In the genomic region with DNA sequence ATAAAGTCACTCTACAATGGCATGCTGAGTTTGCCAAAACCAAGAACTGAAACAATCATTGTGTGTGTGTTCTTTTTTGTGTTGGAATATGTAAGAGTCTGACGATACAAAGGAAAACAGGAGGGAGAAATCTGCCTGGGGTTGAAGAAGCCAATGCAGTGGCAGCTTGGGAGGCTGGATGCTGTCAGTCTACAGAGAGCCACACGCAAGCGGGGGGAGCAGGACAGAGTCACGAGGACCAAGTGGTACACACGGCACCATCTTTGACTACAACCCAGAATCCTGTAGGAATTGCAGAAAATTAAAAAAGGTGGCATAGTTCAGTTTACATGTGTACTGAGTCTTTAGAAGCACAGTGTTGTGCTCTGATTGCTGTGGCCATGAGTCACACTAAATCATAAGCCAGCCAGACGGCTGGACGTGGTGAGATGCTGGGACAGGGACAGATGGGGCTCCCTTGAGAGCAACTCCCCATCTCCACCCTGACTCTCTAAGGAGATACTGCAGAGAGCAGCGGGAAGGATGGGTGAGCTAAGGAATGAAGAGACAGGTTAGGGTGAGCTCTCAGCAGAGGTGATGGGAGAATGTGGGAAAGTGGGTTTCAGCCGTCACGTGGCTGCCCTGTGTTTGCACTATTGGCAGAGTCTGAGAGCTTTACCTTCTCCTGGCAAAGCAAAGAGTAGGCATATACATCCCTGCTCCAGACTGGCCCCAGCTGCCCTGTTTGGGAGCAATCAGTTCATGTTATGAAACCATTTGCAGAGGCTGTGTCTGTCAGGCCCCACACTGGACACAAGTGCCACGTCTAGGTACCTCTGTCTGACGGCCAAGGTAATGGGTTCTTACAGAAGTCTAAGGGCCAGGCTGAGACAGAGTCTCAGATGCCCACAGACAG, we compare ENCODE assay signal across 10 mouse cellular contexts.
DNase-seq lines count a peak whose midpoint lies in the region; ATAC-seq and TF ChIP-seq lines count a peak whose summit lies in the region.
"Had no signal": no experiment of that assay in that cellular context is flagged by ENCODE, and none has a peak within 500 bp of the region (broad histone marks: within the 10 kb centered on the region; RNA-seq: fewer than 3 reads in every experiment).

No protein-coding gene starts in this region.

- no peaks in the 10 kb centered on the region for H3K9me3 ChIP-seq in intestine, embryonic 14.5 days (ENCODE audit: control insufficient read depth, low read length)
- no peaks in the 10 kb centered on the region for H3K9me3 ChIP-seq in intestine, postnatal 0 days (ENCODE audit: control insufficient read depth)
- no peaks in the 10 kb centered on the region for H3K9me3 ChIP-seq in hindbrain, embryonic 13.5 days
- no peaks in the 10 kb centered on the region for H3K9me3 ChIP-seq in neural tube, embryonic 14.5 days (ENCODE audit: control insufficient read depth, low read length)
- H3K9me3 ChIP-seq: limb, embryonic 13.5 days had no signal

- 36% methylated on average over 12 of the region's 12 CpGs for WGBS in cerebellum, adult 2 months
- 67% methylated on average over 12 of the region's 12 CpGs for WGBS in intestine, embryonic 14.5 days
- 74% methylated on average over 12 of the region's 12 CpGs for WGBS in intestine, postnatal 0 days
- 63% methylated on average over 12 of the region's 12 CpGs for WGBS in hindbrain, embryonic 13.5 days
- 70% methylated on average over 12 of the region's 12 CpGs for WGBS in neural tube, embryonic 14.5 days

- H3K9ac ChIP-seq in intestine, embryonic 14.5 days (ENCODE audit: low read length) = no peak overlapping the region
- H3K9ac ChIP-seq in intestine, postnatal 0 days (ENCODE audit: low read depth, low read length) = no peak overlapping the region
- no peak overlapping the region for H3K9ac ChIP-seq in hindbrain, embryonic 13.5 days
- H3K9ac ChIP-seq in neural tube, embryonic 14.5 days (replicated peaks; ENCODE audit: low read depth, low read length) = no peak overlapping the region

- H3K4me2 ChIP-seq in intestine, embryonic 14.5 days (ENCODE audit: low read length) = peak overlapping the region; percentile 36
- no peak overlapping the region for H3K4me2 ChIP-seq in intestine, postnatal 0 days (replicated peaks; ENCODE audit: low read depth)
- H3K4me2 ChIP-seq in hindbrain, embryonic 13.5 days = peak overlapping the region; percentile 40
- peak overlapping the region; percentile 14; the same call in 1 of the 2 replicates for H3K4me2 ChIP-seq in neural tube, embryonic 14.5 days (ENCODE audit: low read depth, low read length)

- intact Hi-C loops in gastrocnemius, adult 2 months (cut with DNase I) = no loop called here

- no peak for ATAC-seq in intestine, embryonic 14.5 days (replicated peaks; ENCODE audit: low FRiP score, low TSS enrichment, low read depth)
- no peak for ATAC-seq in intestine, postnatal 0 days
- no peak for ATAC-seq in hindbrain, embryonic 13.5 days (ENCODE audit: low FRiP score)
- no peak for ATAC-seq in neural tube, embryonic 14.5 days (ENCODE audit: low read depth)
- ATAC-seq: Patski had no signal

- H3K4me3 ChIP-seq in cerebellum, adult 2 months (replicated peaks; ENCODE audit: insufficient read depth, low read depth, low read length) = no peak overlapping the region
- H3K4me3 ChIP-seq in intestine, embryonic 14.5 days (ENCODE audit: low read depth, low read length) = no peak overlapping the region
- H3K4me3 ChIP-seq in intestine, postnatal 0 days (ENCODE audit: low read depth, low read length) = no peak overlapping the region
- no peak overlapping the region for H3K4me3 ChIP-seq in hindbrain, embryonic 13.5 days
- H3K4me3 ChIP-seq in neural tube, embryonic 14.5 days (ENCODE audit: low read depth, low read length) = no peak overlapping the region
- no peak overlapping the region for H3K4me3 ChIP-seq in gastrocnemius, adult 2 months
- H3K4me3 ChIP-seq: limb, embryonic 13.5 days had no signal

- peaks cover 35% of the 10 kb centered on the region for H3K4me1 ChIP-seq in cerebellum, adult 2 months (ENCODE audit: control insufficient read depth, insufficient read depth, low read length)
- peaks cover 29% of the 10 kb centered on the region for H3K4me1 ChIP-seq in intestine, embryonic 14.5 days (replicated peaks; ENCODE audit: control insufficient read depth, insufficient read depth, low read length)
- 0 out of 2 replicates have a peak, but pooled peaks cover 2% of the 10 kb centered on the region for H3K4me1 ChIP-seq in intestine, postnatal 0 days (replicated peaks; ENCODE audit: control insufficient read depth, insufficient read depth, low read length)
- H3K4me1 ChIP-seq in hindbrain, embryonic 13.5 days (replicated peaks) = peaks cover 50% of the 10 kb centered on the region
- peaks cover 26% of the 10 kb centered on the region for H3K4me1 ChIP-seq in neural tube, embryonic 14.5 days (ENCODE audit: control insufficient read depth, insufficient read depth, low read length)

- no peak for TF ChIP-seq CTCF in cerebellum, adult 2 months (IDR thresholded peaks at IDR 0.05; ENCODE audit: borderline replicate concordance, insufficient read depth, low read depth, low read length)
- TF ChIP-seq CTCF in intestine, postnatal 0 days (IDR thresholded peaks at IDR 0.05; ENCODE audit: low read depth) = no peak
- no peak for TF ChIP-seq CTCF in gastrocnemius, adult 2 months (IDR thresholded peaks at IDR 0.05)

- H3K36me3 ChIP-seq in intestine, embryonic 14.5 days (ENCODE audit: control insufficient read depth, insufficient read depth, low read length) = no peaks in the 10 kb centered on the region
- H3K36me3 ChIP-seq in intestine, postnatal 0 days (ENCODE audit: control insufficient read depth, insufficient read depth) = no peaks in the 10 kb centered on the region
- no peaks in the 10 kb centered on the region for H3K36me3 ChIP-seq in hindbrain, embryonic 13.5 days
- H3K36me3 ChIP-seq in neural tube, embryonic 14.5 days (ENCODE audit: control insufficient read depth, insufficient read depth, low read length) = no peaks in the 10 kb centered on the region
- H3K36me3 ChIP-seq: limb, embryonic 13.5 days had no signal

- H3K27me3 ChIP-seq in cerebellum, adult 2 months (ENCODE audit: control insufficient read depth, insufficient read depth, low read length) = no peaks in the 10 kb centered on the region
- H3K27me3 ChIP-seq in intestine, embryonic 14.5 days (replicated peaks; ENCODE audit: control insufficient read depth, insufficient read depth, low read length) = no peaks in the 10 kb centered on the region
- H3K27me3 ChIP-seq in intestine, postnatal 0 days (replicated peaks; ENCODE audit: control insufficient read depth, insufficient read depth, low read length) = no peaks in the 10 kb centered on the region
- H3K27me3 ChIP-seq in hindbrain, embryonic 13.5 days = no peaks in the 10 kb centered on the region
- no peaks in the 10 kb centered on the region for H3K27me3 ChIP-seq in neural tube, embryonic 14.5 days (ENCODE audit: control insufficient read depth, insufficient read depth, low read length)
- H3K27me3 ChIP-seq: limb, embryonic 13.5 days; Patski had no signal

- peak overlapping the region; percentile 63 for H3K27ac ChIP-seq in cerebellum, adult 2 months (ENCODE audit: insufficient read depth, low read length)
- H3K27ac ChIP-seq in intestine, embryonic 14.5 days (ENCODE audit: low read depth) = peak overlapping the region; percentile 64; the same call in 1 of the 2 replicates
- H3K27ac ChIP-seq in intestine, postnatal 0 days (ENCODE audit: low read depth, low read length) = no peak overlapping the region
- H3K27ac ChIP-seq in hindbrain, embryonic 13.5 days = peak overlapping the region; percentile 70; the same call in 1 of the 2 replicates
- peak overlapping the region; percentile 40; the same call in 1 of the 2 replicates for H3K27ac ChIP-seq in neural tube, embryonic 14.5 days (ENCODE audit: low read depth, low read length)
- no peak overlapping the region for H3K27ac ChIP-seq in gastrocnemius, adult 2 months
- H3K27ac ChIP-seq: limb, embryonic 13.5 days had no signal

- no peak for TF ChIP-seq POLR2A in cerebellum, adult 2 months (IDR thresholded peaks at IDR 0.05; ENCODE audit: borderline replicate concordance, insufficient read depth, low read length)

- DNase-seq in cerebellum, adult 2 months = peak in 1 of 2 experiments; percentile 32
- no peak for DNase-seq in cerebellum, adult 9-11 months
- no peak for DNase-seq in intestine, embryonic 14.5 days (ENCODE audit: low spot score)
- no peak for DNase-seq in spleen, postnatal 36 days (ENCODE audit: low spot score in 2 of 2)
- no peak for DNase-seq in gastrocnemius, adult 2 months

Comparison
In these comparisons a context has a peak if more than half of its experiments do, and no peak if none do; other contexts are left out.
1. H3K27ac ChIP-seq: peak in cerebellum, adult 2 months (single experiment), intestine, embryonic 14.5 days (single experiment), hindbrain, embryonic 13.5 days (single experiment) and neural tube, embryonic 14.5 days (single experiment); none in intestine, postnatal 0 days (single experiment) and gastrocnemius, adult 2 months (single experiment).